Mouse (Mus musculus) testis, adult 2 months (tissue): ENCODE data around the gene Art5.

Source experiments
- CTCF ChIP-seq: fragments of 200-500 bp; IDR thresholded peaks from 2 replicates; pipeline ENCODE4 v1.5.1; 2012; ENCODE audit warnings: low read depth, mild to moderate bottlenecking, inconsistent platforms, low read length, moderate library complexity; ENCODE audit not compliant: control insufficient read depth, insufficient read depth, insufficient replicate concordance
- POLR2A ChIP-seq: fragments of 200-500 bp; IDR thresholded peaks from 2 replicates; pipeline ENCODE4 v1.6.1; 2012; ENCODE audit warnings: low read depth, mild to moderate bottlenecking, inconsistent platforms, low read length, moderate library complexity; ENCODE audit not compliant: control insufficient read depth

DNA sequence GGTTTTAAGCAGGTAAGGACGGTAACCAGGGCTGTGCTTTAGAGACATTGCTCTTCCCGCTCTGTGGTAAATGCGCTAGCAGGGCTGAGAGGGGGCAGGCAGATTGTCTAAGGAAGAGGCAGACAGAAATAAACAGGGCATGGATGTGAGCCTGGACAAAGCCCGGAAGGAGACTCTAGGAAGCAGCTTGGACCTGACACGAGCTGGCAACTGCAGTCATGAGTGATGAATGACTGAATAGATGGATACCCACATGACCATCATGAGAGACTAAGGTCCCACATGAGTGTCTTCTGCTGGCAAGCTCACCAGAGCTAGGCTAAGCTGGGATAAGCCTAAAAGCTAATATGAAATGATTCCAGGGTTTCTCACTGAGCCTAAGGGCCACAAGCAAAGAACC, 5.2 kb downstream of the Art5 start:
- TF ChIP-seq CTCF (no peak), POLR2A (no peak)
